Comparison of ENCODE assay signal across 33 mouse cellular contexts in the genomic region with DNA sequence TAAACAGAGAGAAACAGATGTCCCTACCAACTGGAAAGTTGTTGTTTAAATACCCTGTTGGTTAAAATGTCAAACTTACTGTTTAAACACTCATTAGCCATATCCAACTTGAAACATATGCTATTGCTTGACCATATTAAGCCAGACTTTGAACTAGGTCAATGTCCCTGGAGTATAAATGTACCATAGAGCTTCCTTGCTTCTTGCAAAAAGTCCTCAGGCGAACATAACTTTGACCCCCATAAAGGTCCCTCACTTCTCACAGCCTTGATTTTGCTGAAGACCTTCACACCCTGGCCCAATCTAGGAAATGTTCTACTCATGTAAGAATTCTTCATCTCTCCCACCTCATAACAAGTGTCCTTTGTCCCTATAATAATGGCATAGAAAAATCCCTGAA.
"Had no signal": no experiment of that assay in that cellular context is flagged by ENCODE, and none has a peak within 500 bp of the region (broad histone marks: within the 10 kb centered on the region; RNA-seq: fewer than 3 reads in every experiment).

No protein-coding gene starts in this region.

- DNase-seq: heart, postnatal 10 days; heart, postnatal 14 days; heart, postnatal 36 days; heart, postnatal 4 days; kidney, adult 11 months; kidney, adult 18-20 months; kidney, adult 2 months; kidney, adult 8-10 months; kidney, adult 9 months; kidney, postnatal 10 days; kidney, postnatal 14 days; kidney, postnatal 25 days; kidney, postnatal 36 days; kidney, postnatal 4 days; layer of hippocampus, adult 9-11 months; layer of hippocampus, postnatal 36 days had no signal

- H3K27ac ChIP-seq: heart, embryonic 10.5 days; heart, embryonic 13.5 days; heart, embryonic 15.5 days; hindbrain, embryonic 10.5 days; hindbrain, embryonic 12.5 days; hindbrain, embryonic 13.5 days; hindbrain, embryonic 14.5 days; hindbrain, embryonic 15.5 days; hindbrain, postnatal 0 days; kidney, embryonic 15.5 days; kidney, postnatal 0 days; layer of hippocampus, adult 2 months; left cerebral cortex, adult 2 months had no signal

- H3K4me3 ChIP-seq: heart, embryonic 10.5 days; heart, embryonic 12.5 days; heart, embryonic 13.5 days; heart, embryonic 15.5 days; hindbrain, embryonic 10.5 days; hindbrain, embryonic 12.5 days; hindbrain, embryonic 13.5 days; hindbrain, embryonic 15.5 days; kidney, embryonic 15.5 days; layer of hippocampus, adult 2 months; left cerebral cortex, adult 2 months had no signal

- H3K9me3 ChIP-seq: heart, embryonic 10.5 days; heart, embryonic 12.5 days; heart, embryonic 13.5 days; heart, embryonic 15.5 days; hindbrain, embryonic 10.5 days; hindbrain, embryonic 12.5 days; hindbrain, embryonic 13.5 days; hindbrain, embryonic 15.5 days; kidney, embryonic 15.5 days had no signal

- H3K9ac ChIP-seq: heart, embryonic 12.5 days; heart, embryonic 13.5 days; heart, embryonic 15.5 days; hindbrain, embryonic 12.5 days; hindbrain, embryonic 13.5 days; hindbrain, embryonic 14.5 days; hindbrain, embryonic 15.5 days; kidney, embryonic 15.5 days had no signal

- H3K4me2 ChIP-seq: heart, embryonic 11.5 days; heart, embryonic 12.5 days; heart, embryonic 13.5 days; heart, embryonic 15.5 days; hindbrain, embryonic 12.5 days; hindbrain, embryonic 13.5 days; hindbrain, embryonic 14.5 days; hindbrain, embryonic 15.5 days; kidney, embryonic 15.5 days had no signal

- H3K36me3 ChIP-seq: heart, embryonic 12.5 days; heart, embryonic 13.5 days; heart, embryonic 15.5 days; hindbrain, embryonic 10.5 days; hindbrain, embryonic 12.5 days; hindbrain, embryonic 13.5 days; hindbrain, embryonic 15.5 days had no signal

- H3K27me3 ChIP-seq: heart, embryonic 12.5 days; heart, embryonic 13.5 days; heart, embryonic 15.5 days; hindbrain, embryonic 12.5 days; hindbrain, embryonic 13.5 days; hindbrain, embryonic 15.5 days; kidney, embryonic 15.5 days had no signal

- ATAC-seq: hindbrain, embryonic 16.5 days; hindbrain, postnatal 0 days; inflammation-experienced regulatory T-cells, adult 6 months had no signal

- H3K4me1 ChIP-seq: hindbrain, embryonic 12.5 days; hindbrain, embryonic 13.5 days had no signal
